Mouse (Mus musculus) liver, embryonic 16.5 days (tissue): ENCODE results near the gene AU040320. TPM values are rescaled to one million over a fixed set of nuclear protein-coding genes. Genes with fewer than 3 reads are reported as not detected.

Source experiments
- ATAC-seq: fragments of 200-750 bp; cut with Nextera tagmentation; 2 replicates; pipeline ENCODE4 v1.8.0; 2017; ENCODE audit warnings: low read depth, mild to moderate bottlenecking, moderate number of reproducible peaks, moderate library complexity
- H3K27ac ChIP-seq: fragments of 300-500 bp; sonication (generic); 2 replicates; pipeline ENCODE4 v1.5.1; 2014; ENCODE audit warnings: mild to moderate bottlenecking, low read length
- H3K27me3 ChIP-seq: fragments of 300-500 bp; sonication (generic); 2 replicates; pipeline ENCODE4 v1.6.1; 2014; ENCODE audit warnings: low read depth, low read length, mixed read lengths; ENCODE audit not compliant: control insufficient read depth, insufficient read depth
- H3K36me3 ChIP-seq: fragments of 300-500 bp; sonication (generic); 2 replicates; pipeline ENCODE4 v1.6.1; 2014; ENCODE audit warnings: mild to moderate bottlenecking; ENCODE audit not compliant: control insufficient read depth, insufficient read depth
- H3K4me1 ChIP-seq: fragments of 300-500 bp; sonication (generic); 2 replicates; pipeline ENCODE4 v1.6.1; 2014; ENCODE audit warnings: low read depth, low read length, mixed read lengths; ENCODE audit not compliant: control insufficient read depth
- H3K4me2 ChIP-seq: fragments of 300-500 bp; sonication (generic); 2 replicates; pipeline ENCODE4 v1.6.1; 2014; ENCODE audit warnings: low read depth, low read length, mixed read lengths
- H3K4me3 ChIP-seq: fragments of 300-500 bp; sonication (generic); 2 replicates; pipeline ENCODE4 v1.5.1; 2014; ENCODE audit warnings: low read depth, mild to moderate bottlenecking, low read length
- H3K9ac ChIP-seq: fragments of 300-500 bp; sonication (generic); 2 replicates; pipeline ENCODE4 v1.6.1; 2014; ENCODE audit warnings: low read depth, low read length
- H3K9me3 ChIP-seq: fragments of 300-500 bp; sonication (generic); replicated peaks from 2 replicates; pipeline ENCODE4 v1.6.1; 2016; ENCODE audit warnings: low read length; ENCODE audit not compliant: control insufficient read depth
- WGBS: fragments of 180-500 bp; shearing (Covaris S2); extraction: QIAGEN DNeasy Blood & Tissue Kit; methylation state at CpG from one replicate; pipeline ENCODE4 v1.1.7; 2014; ENCODE audit not compliant: insufficient replicate concordance; 5-methylcytosine and 5-hydroxymethylcytosine counted together
- polyA plus RNA-seq: library from polyadenylated mRNA; unstranded; fragments of >200 nt; fragmentation: Nextera tagmentation; extraction: Ambion mirVana; gene quantifications from 2 replicates; pipeline ENCODE4 v1.2.1, GENCODE M21; 2015

AU040320 gene
- polyA plus RNA-seq, 1 experiment from 2014 or later: 8.5 TPM

GRCm38 (mm10) chr4:126746194-126746840, 7.0 kb upstream of the AU040320 start:
- WGBS: 78% methylated on average over 10 of the region's 10 CpGs
- no peaks in the 10 kb centered on the region for H3K27me3 ChIP-seq
- no peak overlapping the region for H3K4me2 ChIP-seq
- H3K36me3 ChIP-seq: peaks cover 3% of the 10 kb centered on the region; the same call in 1 of the 2 replicates
- H3K27ac ChIP-seq: no peak overlapping the region
- H3K4me1 ChIP-seq: no peaks in the 10 kb centered on the region
- H3K9me3 ChIP-seq: no peaks in the 10 kb centered on the region
- ATAC-seq: no peak
- H3K9ac ChIP-seq: no peak overlapping the region
- no peak overlapping the region for H3K4me3 ChIP-seq

GRCm38 (mm10) chr4:126748381-126748780, 5.0 kb upstream of the AU040320 start:
- Histone ChIP-seq H3K4me2 (no peak overlapping the region), H3K4me1 (peaks cover 10% of the 10 kb centered on the region), H3K36me3 (peaks cover 3% of the 10 kb centered on the region; the same call in 1 of the 2 replicates), H3K9ac (no peak overlapping the region), H3K9me3 (no peaks in the 10 kb centered on the region), H3K27ac (no peak overlapping the region), H3K4me3 (no peak overlapping the region), H3K27me3 (no peaks in the 10 kb centered on the region)
- WGBS: 79% methylated on average over 8 of the region's 8 CpGs
- ATAC-seq: no peak

- peaks cover 15% of the 10 kb centered on the region for H3K4me1 ChIP-seq
- H3K27me3 ChIP-seq: no peaks in the 10 kb centered on the region
- H3K9ac ChIP-seq: no peak overlapping the region
- H3K27ac ChIP-seq: no peak overlapping the region
- H3K4me3 ChIP-seq: no peak overlapping the region
- no peaks in the 10 kb centered on the region for H3K9me3 ChIP-seq
- H3K36me3 ChIP-seq: peaks cover 3% of the 10 kb centered on the region; the same call in 1 of the 2 replicates
- ATAC-seq: no peak
- WGBS: 81% methylated on average over 11 of the region's 11 CpGs
- no peak overlapping the region for H3K4me2 ChIP-seq
These were observed 3.8 kb upstream of the AU040320 start for GRCm38 (mm10) chr4:126749553-126749952.

DNA sequence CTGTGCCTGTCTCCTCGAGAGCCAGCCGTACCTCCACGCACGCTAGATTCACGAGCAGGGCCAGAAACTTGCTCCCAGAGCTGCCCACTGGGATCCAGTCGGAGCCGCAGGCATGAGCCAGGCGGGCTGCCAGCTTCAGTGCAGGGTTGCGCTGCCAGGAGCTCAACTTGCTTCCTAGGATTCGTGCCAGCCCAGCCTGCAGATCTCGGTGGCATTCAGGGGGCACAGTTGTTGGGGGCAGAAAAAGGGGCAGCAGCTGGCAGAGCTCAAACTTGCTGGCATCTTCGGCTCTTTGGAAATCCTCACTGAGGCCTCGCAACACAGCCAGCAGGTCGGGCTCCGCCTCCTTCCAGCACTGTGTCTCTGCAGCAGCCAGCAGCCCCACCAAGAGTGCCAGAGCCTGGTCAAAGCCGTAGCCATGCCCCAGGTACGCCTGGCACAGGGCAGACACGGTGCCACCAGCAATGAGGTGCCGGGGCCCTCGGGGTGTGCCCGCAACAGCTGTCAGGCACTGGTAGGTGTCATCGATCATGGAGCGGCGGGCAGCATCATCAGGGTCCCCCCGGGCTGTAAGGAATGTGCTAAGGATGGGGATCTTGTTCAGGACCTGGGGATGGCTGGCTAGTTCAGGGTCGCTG, 3.2 kb upstream of the AU040320 start:
- Histone ChIP-seq H3K4me1 (peaks cover 15% of the 10 kb centered on the region), H3K4me2 (no peak overlapping the region), H3K36me3 (peaks cover 3% of the 10 kb centered on the region; the same call in 1 of the 2 replicates), H3K27ac (no peak overlapping the region), H3K4me3 (no peak overlapping the region), H3K9ac (no peak overlapping the region), H3K9me3 (no peaks in the 10 kb centered on the region), H3K27me3 (no peaks in the 10 kb centered on the region)
- ATAC-seq: no peak
- 83% methylated on average over 26 of the region's 26 CpGs for WGBS

- H3K27me3 ChIP-seq: no peaks in the 10 kb centered on the region
- ATAC-seq: no peak
- no peak overlapping the region for H3K9ac ChIP-seq
- no peak overlapping the region for H3K4me2 ChIP-seq
- H3K36me3 ChIP-seq: peaks cover 3% of the 10 kb centered on the region; the same call in 1 of the 2 replicates
- peaks cover 15% of the 10 kb centered on the region for H3K4me1 ChIP-seq
- H3K27ac ChIP-seq: no peak overlapping the region
- 81% methylated on average over 8 of the region's 8 CpGs for WGBS
- H3K9me3 ChIP-seq: no peaks in the 10 kb centered on the region
- H3K4me3 ChIP-seq: no peak overlapping the region
These were observed 2.3 kb upstream of the AU040320 start for GRCm38 (mm10) chr4:126750863-126751555.

DNA sequence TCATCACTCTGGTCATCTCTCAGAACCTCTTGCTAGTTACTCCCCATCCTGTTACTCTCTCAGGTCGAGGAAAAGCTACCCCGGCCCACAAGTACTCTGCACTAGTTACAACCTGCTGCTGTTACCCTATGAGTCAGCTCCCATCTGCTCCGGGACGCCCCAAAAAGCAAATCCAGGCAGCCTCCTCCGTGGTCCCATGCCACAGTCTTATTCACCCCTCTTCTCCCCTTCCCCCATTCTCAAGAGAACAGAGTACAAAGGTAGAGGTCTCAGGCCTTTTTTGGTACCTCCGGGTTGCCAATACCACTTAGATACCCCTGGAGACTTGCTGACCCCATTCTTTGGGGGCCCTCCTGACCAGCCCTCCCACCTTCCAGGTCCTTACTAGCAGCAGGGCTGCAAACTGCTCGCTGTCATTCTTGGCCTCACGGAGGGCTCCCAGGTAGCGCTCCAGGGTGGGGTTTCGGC, 1.8 kb upstream of the AU040320 start:
- H3K4me2 ChIP-seq: no peak overlapping the region
- H3K4me3 ChIP-seq: no peak overlapping the region
- peaks cover 15% of the 10 kb centered on the region for H3K4me1 ChIP-seq
- no peaks in the 10 kb centered on the region for H3K27me3 ChIP-seq
- H3K9ac ChIP-seq: no peak overlapping the region
- no peaks in the 10 kb centered on the region for H3K9me3 ChIP-seq
- ATAC-seq: no peak
- no peak overlapping the region for H3K27ac ChIP-seq
- 81% methylated on average over 10 of the region's 10 CpGs for WGBS
- H3K36me3 ChIP-seq: peaks cover 1% of the 10 kb centered on the region; the same call in 1 of the 2 replicates

- Histone ChIP-seq H3K4me3 (peak overlapping the region; percentile 92), H3K4me1 (peaks cover 15% of the 10 kb centered on the region), H3K27me3 (no peaks in the 10 kb centered on the region), H3K27ac (no peak overlapping the region), H3K9ac (peak overlapping the region; percentile 95), H3K36me3 (no peaks in the 10 kb centered on the region; the same call in 1 of the 2 replicates), H3K4me2 (peak overlapping the region; percentile 88), H3K9me3 (no peaks in the 10 kb centered on the region)
- ATAC-seq: no peak
- WGBS: 17% methylated on average over 13 of the region's 13 CpGs
These were observed 1.2 kb upstream of the AU040320 start for GRCm38 (mm10) chr4:126752024-126752607.

DNA sequence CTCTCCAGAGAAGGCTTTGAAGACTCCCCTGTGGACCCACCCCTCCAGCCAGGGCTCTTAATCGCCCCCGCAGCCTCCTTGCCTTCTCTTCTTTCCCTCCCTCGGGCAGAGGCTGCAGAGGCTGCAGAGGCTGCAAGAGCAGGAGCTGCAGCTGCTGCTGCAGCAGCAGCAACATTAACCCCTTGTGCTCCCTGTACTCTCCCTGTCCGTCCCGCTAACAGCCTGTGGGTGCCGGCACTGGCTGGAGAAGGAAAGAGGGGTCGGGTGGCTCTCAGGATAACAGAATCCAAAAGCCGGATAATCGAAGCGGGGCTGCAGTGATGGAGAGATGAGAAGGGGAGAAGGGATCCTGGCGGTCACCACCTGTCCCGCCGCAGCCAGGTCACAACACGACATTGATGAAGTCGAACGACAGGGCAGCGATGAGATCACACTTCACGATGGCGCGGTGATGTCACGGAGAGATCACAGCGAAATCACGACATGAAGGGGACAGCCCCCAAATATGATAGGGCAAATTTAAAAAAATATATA, 669 bp upstream of the AU040320 start:
- peak overlapping the region; percentile 92 for H3K4me3 ChIP-seq
- H3K27ac ChIP-seq: no peak overlapping the region
- ATAC-seq: no peak
- H3K36me3 ChIP-seq: no peaks in the 10 kb centered on the region; the same call in 1 of the 2 replicates
- peak overlapping the region; percentile 88 for H3K4me2 ChIP-seq
- H3K9me3 ChIP-seq: no peaks in the 10 kb centered on the region
- no peaks in the 10 kb centered on the region for H3K27me3 ChIP-seq
- peak overlapping the region; percentile 95 for H3K9ac ChIP-seq
- under 1% methylated on average over 23 of the region's 23 CpGs for WGBS
- H3K4me1 ChIP-seq: peaks cover 15% of the 10 kb centered on the region
